Comparison of ENCODE assay signal across 31 mouse cellular contexts in genomic region chr14:48678674-48679073, GRCm38 (mm10). TPM values are rescaled to one million over a fixed set of nuclear protein-coding genes. Genes with fewer than 3 reads are reported as not detected.
A peak's percentile ranks its signal among the peaks of the same experiment; 100 is the strongest.
DNase-seq lines count a peak whose midpoint lies in the region; ATAC-seq lines count a peak whose summit lies in the region.
"Had no signal": no experiment of that assay in that cellular context is flagged by ENCODE, and none has a peak within 500 bp of the region (broad histone marks: within the 10 kb centered on the region; RNA-seq: fewer than 3 reads in every experiment).

No protein-coding gene starts in this region.

- no peaks in the 10 kb centered on the region for H3K9me3 ChIP-seq in midbrain, embryonic 14.5 days (ENCODE audit: control insufficient read depth, low read length)
- H3K9me3 ChIP-seq in midbrain, embryonic 13.5 days: no peaks in the 10 kb centered on the region
- H3K9me3 ChIP-seq: embryonic facial prominence, embryonic 13.5 days; embryonic facial prominence, embryonic 15.5 days; forebrain, embryonic 10.5 days; forebrain, embryonic 12.5 days; G1E had no signal

- no peak overlapping the region for H3K4me3 ChIP-seq in midbrain, embryonic 14.5 days (replicated peaks; ENCODE audit: low read depth, low read length)
- no peak overlapping the region for H3K4me3 ChIP-seq in midbrain, embryonic 13.5 days (replicated peaks)
- H3K4me3 ChIP-seq: embryonic facial prominence, embryonic 13.5 days; embryonic facial prominence, embryonic 15.5 days; erythroblast, embryonic 14.5 days; forebrain, embryonic 10.5 days; forebrain, embryonic 12.5 days had no signal

- H3K4me2 ChIP-seq in midbrain, embryonic 14.5 days (ENCODE audit: low read length): no peak overlapping the region
- H3K4me2 ChIP-seq in midbrain, embryonic 13.5 days (replicated peaks): no peak overlapping the region
- H3K4me2 ChIP-seq: embryonic facial prominence, embryonic 13.5 days; embryonic facial prominence, embryonic 15.5 days; forebrain, embryonic 12.5 days had no signal

- 80% methylated on average over 3 of the region's 3 CpGs for WGBS in midbrain, embryonic 14.5 days
- WGBS in midbrain, embryonic 13.5 days: 83% methylated on average over 3 of the region's 3 CpGs

- intact Hi-C loops in heart, postnatal 14 days (cut with DNase I): no loop called here
- intact Hi-C loops in left cerebral cortex, postnatal 4 days (cut with DNase I): loop anchor here (10.0 kb wide), 1 partner anchor 306 kb away; no protein-coding TSS in a partner anchor
- intact Hi-C loops in left cerebral cortex, postnatal 14 days (cut with DNase I): no loop called here

- peak; percentile 74 to 77 for DNase-seq in cerebellum, postnatal 10 days
- no peak for DNase-seq in cerebellum, adult 9-10 months
- DNase-seq in heart, adult 11 months: peak; percentile 52
- no peak for DNase-seq in heart, postnatal 14 days
- peak; percentile 46 for DNase-seq in left cerebral cortex, postnatal 4 days
- no peak for DNase-seq in left cerebral cortex, postnatal 14 days (ENCODE audit: low spot score in 2 of 2)
- peak; percentile 15 for DNase-seq in midbrain, embryonic 14.5 days
- DNase-seq: adrenal gland, adult 8-10 months; adrenal gland, postnatal 14 days; adrenal gland, postnatal 36 days; B cell, adult 2 months; cerebellum, adult 11 months; cerebellum, adult 2 months; cerebellum, adult 9-11 months; cerebellum, postnatal 36 days; embryo, embryonic 11 days had no signal

- H3K36me3 ChIP-seq in midbrain, embryonic 14.5 days (ENCODE audit: control insufficient read depth, insufficient read depth, low read length): no peaks in the 10 kb centered on the region
- no peaks in the 10 kb centered on the region for H3K36me3 ChIP-seq in midbrain, embryonic 13.5 days
- H3K36me3 ChIP-seq: embryonic facial prominence, embryonic 13.5 days; embryonic facial prominence, embryonic 15.5 days; forebrain, embryonic 10.5 days; forebrain, embryonic 12.5 days; G1E had no signal

- H3K27me3 ChIP-seq in midbrain, embryonic 14.5 days (ENCODE audit: control insufficient read depth, insufficient read depth, low read length): peaks cover 3% of the 10 kb centered on the region; the same call in 1 of the 2 replicates
- H3K27me3 ChIP-seq in midbrain, embryonic 13.5 days: peaks cover 31% of the 10 kb centered on the region
- H3K27me3 ChIP-seq: CH12.LX had no signal

- H3K4me1 ChIP-seq in midbrain, embryonic 14.5 days (ENCODE audit: control insufficient read depth, insufficient read depth, low read length): peaks cover 16% of the 10 kb centered on the region
- H3K4me1 ChIP-seq in midbrain, embryonic 13.5 days (replicated peaks): peaks cover 23% of the 10 kb centered on the region

- H3K9ac ChIP-seq in midbrain, embryonic 14.5 days (replicated peaks; ENCODE audit: low read length): no peak overlapping the region
- no peak overlapping the region for H3K9ac ChIP-seq in midbrain, embryonic 13.5 days (replicated peaks)
- H3K9ac ChIP-seq: embryonic facial prominence, embryonic 13.5 days; embryonic facial prominence, embryonic 15.5 days; forebrain, embryonic 12.5 days had no signal

- no peak for ATAC-seq in midbrain, embryonic 14.5 days (ENCODE audit: low FRiP score, low TSS enrichment)
- no peak for ATAC-seq in midbrain, embryonic 13.5 days
- ATAC-seq: activated CD4-positive, CD25-positive, alpha-beta regulatory T cell, adult 4 months; CD4-positive, CD25-positive, alpha-beta regulatory T cell, adult 4 months; forebrain, embryonic 14.5 days; forebrain, embryonic 16.5 days; Patski had no signal

- no peak overlapping the region for H3K27ac ChIP-seq in midbrain, embryonic 14.5 days (replicated peaks; ENCODE audit: low read depth, low read length)
- no peak overlapping the region for H3K27ac ChIP-seq in midbrain, embryonic 13.5 days
- H3K27ac ChIP-seq: embryonic facial prominence, embryonic 13.5 days; embryonic facial prominence, embryonic 15.5 days; forebrain, embryonic 10.5 days; forebrain, embryonic 12.5 days had no signal

RNA-seq across cellular contexts. Expression of gene Otx2, which starts 5.1 kb away (rescaled TPM):
- not detected for total RNA-seq in heart, postnatal 14 days (2021)
- total RNA-seq in left cerebral cortex, postnatal 4 days (2021): under 1 TPM; 0.36 to 0.64 TPM
- 1 to 10 TPM; 1.1 to 1.5 TPM for total RNA-seq in left cerebral cortex, postnatal 14 days (2021)
- polyA plus RNA-seq in midbrain, embryonic 14.5 days (2014; fragmentation: Nextera tagmentation; extraction: Ambion mirVana): 103 and 129 TPM in 2 replicates
- 133 and 155 TPM in 2 replicates for polyA plus RNA-seq in midbrain, embryonic 13.5 days (2015; fragmentation: Nextera tagmentation; extraction: Ambion mirVana)
- total RNA-seq: adrenal gland, adult 18-20 months; adrenal gland, adult 8-10 months; adrenal gland, postnatal 14 days; adrenal gland, postnatal 36 days; CH12.LX; common myeloid progenitor, adult 5-6 weeks had no signal
- polyA plus RNA-seq: CD4-positive, CD25-positive, alpha-beta regulatory T cell, adult 4 months; erythroblast, embryonic 14.5 days; G1E; Patski had no signal

Comparison
In these comparisons a context has a peak if more than half of its experiments do, and no peak if none do; other contexts are left out.
1. DNase-seq: peak in cerebellum, postnatal 10 days (2 of 2), heart, adult 11 months (single experiment), left cerebral cortex, postnatal 4 days (single experiment) and midbrain, embryonic 14.5 days (single experiment); none in cerebellum, adult 9-10 months (single experiment), heart, postnatal 14 days (0 of 2) and left cerebral cortex, postnatal 14 days (0 of 2).